Mouse (Mus musculus): ENCODE measurements at regions not wholly inside any gene's neighbourhood (a gene's known extent, or its start where the extent isn't known, plus 50 kb on each side); places are given as distances from the start of the nearest gene placed in this dataset.

- no peak overlapping the region for H3K27ac ChIP-seq
- H3K27me3 ChIP-seq, result no peaks in the 10 kb centered on the region
- no peak overlapping the region for H3K9ac ChIP-seq
- H3K4me1 ChIP-seq (replicated peaks), result 0 out of 2 replicates have a peak, but pooled peaks cover 2% of the 10 kb centered on the region
- 70% methylated on average over 4 of the region's 4 CpGs for WGBS
- no peak overlapping the region for H3K4me3 ChIP-seq
- H3K36me3 ChIP-seq, result no peaks in the 10 kb centered on the region
- H3K9me3 ChIP-seq (replicated peaks), result no peaks in the 10 kb centered on the region
- ATAC-seq (replicated peaks; ENCODE audit: insufficient number of reproducible peaks, insufficient read depth, low FRiP score, low read depth), result no peak
- H3K4me2 ChIP-seq, result no peak overlapping the region
These were observed 714.3 kb upstream of the Cited2 start for GRCm38 (mm10) chr10:17008683-17009082.

- H3K4me1 ChIP-seq (replicated peaks), result no peaks in the 10 kb centered on the region
- no peak overlapping the region for H3K27ac ChIP-seq
- no peaks in the 10 kb centered on the region for H3K9me3 ChIP-seq (replicated peaks)
- 81% methylated on average over 3 of the region's 3 CpGs for WGBS
- H3K9ac ChIP-seq, result no peak overlapping the region
- no peak for ATAC-seq (replicated peaks; ENCODE audit: insufficient number of reproducible peaks, insufficient read depth, low FRiP score, low read depth)
- H3K36me3 ChIP-seq, result no peaks in the 10 kb centered on the region
- no peak overlapping the region for H3K4me3 ChIP-seq
- no peaks in the 10 kb centered on the region for H3K27me3 ChIP-seq
- no peak overlapping the region for H3K4me2 ChIP-seq
These were observed 713.0 kb upstream of the Cited2 start for GRCm38 (mm10) chr10:17010047-17010446.

- H3K27ac ChIP-seq, result no peak overlapping the region
- no peak overlapping the region for H3K4me3 ChIP-seq
- no peaks in the 10 kb centered on the region for H3K36me3 ChIP-seq
- WGBS, result 85% methylated on average over 2 of the region's 2 CpGs
- no peak overlapping the region for H3K9ac ChIP-seq
- no peaks in the 10 kb centered on the region for H3K4me1 ChIP-seq (replicated peaks)
- no peaks in the 10 kb centered on the region for H3K9me3 ChIP-seq (replicated peaks)
- no peaks in the 10 kb centered on the region for H3K27me3 ChIP-seq
- ATAC-seq (replicated peaks; ENCODE audit: insufficient number of reproducible peaks, insufficient read depth, low FRiP score, low read depth), result no peak
- no peak overlapping the region for H3K4me2 ChIP-seq
These were observed 711.1 kb upstream of the Cited2 start for GRCm38 (mm10) chr10:17011876-17012275.

GRCm38 (mm10) chr10:17012541-17012975 is 710.5 kb upstream of the Cited2 start:
- WGBS, result 26% methylated on average over 3 of the region's 3 CpGs
- no peak overlapping the region for H3K4me3 ChIP-seq
- no peak for ATAC-seq (replicated peaks; ENCODE audit: insufficient number of reproducible peaks, insufficient read depth, low FRiP score, low read depth)

GRCm38 (mm10) chr10:17014826-17015225 is 708.2 kb upstream of the Cited2 start:
- no peak for ATAC-seq (replicated peaks; ENCODE audit: insufficient number of reproducible peaks, insufficient read depth, low FRiP score, low read depth)
- H3K36me3 ChIP-seq, result no peaks in the 10 kb centered on the region
- no peaks in the 10 kb centered on the region for H3K9me3 ChIP-seq (replicated peaks)
- H3K4me1 ChIP-seq (replicated peaks), result no peaks in the 10 kb centered on the region
- H3K27me3 ChIP-seq, result no peaks in the 10 kb centered on the region
- no peak overlapping the region for H3K9ac ChIP-seq
- no peak overlapping the region for H3K4me3 ChIP-seq
- no peak overlapping the region for H3K4me2 ChIP-seq
- no peak overlapping the region for H3K27ac ChIP-seq
- 72% methylated on average over 3 of the region's 3 CpGs for WGBS

More at GRCm38 (mm10) chr10:17012541-17012975, 710.5 kb upstream of the Cited2 start:
- Histone ChIP-seq H3K9ac (no peak overlapping the region), H3K4me2 (no peak overlapping the region), H3K4me1 (replicated peaks) (no peaks in the 10 kb centered on the region), H3K36me3 (no peaks in the 10 kb centered on the region), H3K9me3 (replicated peaks) (no peaks in the 10 kb centered on the region), H3K27me3 (no peaks in the 10 kb centered on the region), H3K27ac (no peak overlapping the region)

- ATAC-seq (replicated peaks; ENCODE audit: insufficient number of reproducible peaks, insufficient read depth, low FRiP score, low read depth), result no peak
- 86% methylated on average over 4 of the region's 4 CpGs for WGBS
These were observed 706.2 kb upstream of the Cited2 start for GRCm38 (mm10) chr10:17016854-17017253.

GRCm38 (mm10) chr10:17022216-17023158 is 700.5 kb upstream of the Cited2 start:
- Histone ChIP-seq H3K27me3 (no peaks in the 10 kb centered on the region), H3K27ac (no peak overlapping the region), H3K4me1 (replicated peaks) (no peaks in the 10 kb centered on the region), H3K9ac (no peak overlapping the region), H3K4me2 (no peak overlapping the region), H3K36me3 (no peaks in the 10 kb centered on the region), H3K9me3 (replicated peaks) (no peaks in the 10 kb centered on the region), H3K4me3 (no peak overlapping the region)
- WGBS, result 79% methylated on average over 5 of the region's 5 CpGs
- ATAC-seq (replicated peaks; ENCODE audit: insufficient number of reproducible peaks, insufficient read depth, low FRiP score, low read depth), result no peak

More at GRCm38 (mm10) chr10:17016854-17017253, 706.2 kb upstream of the Cited2 start:
- H3K4me2 ChIP-seq, result no peak overlapping the region
- no peak overlapping the region for H3K27ac ChIP-seq
- H3K27me3 ChIP-seq, result no peaks in the 10 kb centered on the region
- no peak overlapping the region for H3K4me3 ChIP-seq
- no peaks in the 10 kb centered on the region for H3K9me3 ChIP-seq (replicated peaks)
- no peak overlapping the region for H3K9ac ChIP-seq
- no peaks in the 10 kb centered on the region for H3K4me1 ChIP-seq (replicated peaks)
- no peaks in the 10 kb centered on the region for H3K36me3 ChIP-seq

GRCm38 (mm10) chr10:17023571-17024293 is 699.3 kb upstream of the Cited2 start:
- WGBS, result 49% methylated on average over 13 of the region's 13 CpGs
- Histone ChIP-seq H3K9ac (no peak overlapping the region), H3K4me2 (no peak overlapping the region), H3K36me3 (no peaks in the 10 kb centered on the region), H3K4me1 (replicated peaks) (no peaks in the 10 kb centered on the region), H3K4me3 (no peak overlapping the region), H3K27me3 (no peaks in the 10 kb centered on the region), H3K9me3 (replicated peaks) (no peaks in the 10 kb centered on the region), H3K27ac (no peak overlapping the region)
- ATAC-seq (replicated peaks; ENCODE audit: insufficient number of reproducible peaks, insufficient read depth, low FRiP score, low read depth), result no peak; the same call in 1 of the 2 replicates

- H3K27ac ChIP-seq, result no peak overlapping the region
- WGBS, result 96% methylated on average over 1 of the region's 1 CpGs
- H3K27me3 ChIP-seq, result no peaks in the 10 kb centered on the region
- no peak for ATAC-seq (replicated peaks; ENCODE audit: insufficient number of reproducible peaks, insufficient read depth, low FRiP score, low read depth)
- H3K36me3 ChIP-seq, result no peaks in the 10 kb centered on the region
- H3K9me3 ChIP-seq (replicated peaks), result no peaks in the 10 kb centered on the region
- H3K4me1 ChIP-seq (replicated peaks), result no peaks in the 10 kb centered on the region
- no peak overlapping the region for H3K4me3 ChIP-seq
- no peak overlapping the region for H3K9ac ChIP-seq
- H3K4me2 ChIP-seq, result no peak overlapping the region
These were observed 698.7 kb upstream of the Cited2 start for GRCm38 (mm10) chr10:17024294-17024665.

GRCm38 (mm10) chr10:17034892-17035775 is 687.9 kb upstream of the Cited2 start:
- no peaks in the 10 kb centered on the region for H3K4me1 ChIP-seq (replicated peaks)
- no peak overlapping the region for H3K27ac ChIP-seq
- ATAC-seq (replicated peaks; ENCODE audit: insufficient number of reproducible peaks, insufficient read depth, low FRiP score, low read depth), result no peak
- no peaks in the 10 kb centered on the region for H3K27me3 ChIP-seq
- H3K4me3 ChIP-seq, result no peak overlapping the region
- no peak overlapping the region for H3K9ac ChIP-seq
- 81% methylated on average over 2 of the region's 2 CpGs for WGBS
- H3K36me3 ChIP-seq, result no peaks in the 10 kb centered on the region
- no peaks in the 10 kb centered on the region for H3K9me3 ChIP-seq (replicated peaks)
- H3K4me2 ChIP-seq, result no peak overlapping the region

Data from heart, embryonic 15.5 days (tissue).